25 mouse cellular contexts compared by ENCODE assay signal in genomic region chr7:132940569-132940968, GRCm38 (mm10). TPM values are rescaled to one million over a fixed set of nuclear protein-coding genes. Genes with fewer than 3 reads are reported as not detected.
A peak's percentile ranks its signal among the peaks of the same experiment; 100 is the strongest.
DNase-seq lines count a peak whose midpoint lies in the region; ATAC-seq and TF ChIP-seq lines count a peak whose summit lies in the region.
"Had no signal": no experiment of that assay in that cellular context is flagged by ENCODE, and none has a peak within 500 bp of the region (broad histone marks: within the 10 kb centered on the region; RNA-seq: fewer than 3 reads in every experiment).

No protein-coding gene starts in this region.

- peaks cover 16% of the 10 kb centered on the region; the same call in 1 of the 2 replicates for H3K79me2 ChIP-seq in liver, adult 2 months (ENCODE audit: control insufficient read depth, insufficient read depth, low read length)

- peaks cover 32% of the 10 kb centered on the region for H3K4me1 ChIP-seq in liver, adult 2 months (ENCODE audit: control insufficient read depth, insufficient read depth, low read length)
- H3K4me1 ChIP-seq in liver, embryonic 15.5 days (replicated peaks): peaks cover 10% of the 10 kb centered on the region; the same call in 1 of the 2 replicates
- H3K4me1 ChIP-seq in liver, embryonic 12.5 days: peaks cover 34% of the 10 kb centered on the region
- no peaks in the 10 kb centered on the region for H3K4me1 ChIP-seq in stomach, postnatal 0 days (replicated peaks; ENCODE audit: control insufficient read depth, insufficient read depth)
- H3K4me1 ChIP-seq: embryonic facial prominence, embryonic 10.5 days; embryonic facial prominence, embryonic 12.5 days had no signal

- TF ChIP-seq POLR2A in liver, adult 2 months (IDR thresholded peaks at IDR 0.05; ENCODE audit: extremely low read depth, insufficient read depth, low read length): no peak

- no peaks in the 10 kb centered on the region for H3K27me3 ChIP-seq in liver, adult 2 months (ENCODE audit: control insufficient read depth, insufficient read depth, low read length)
- H3K27me3 ChIP-seq in liver, embryonic 15.5 days: no peaks in the 10 kb centered on the region
- H3K27me3 ChIP-seq in liver, embryonic 12.5 days (replicated peaks): no peaks in the 10 kb centered on the region
- H3K27me3 ChIP-seq in stomach, postnatal 0 days (ENCODE audit: control insufficient read depth, insufficient read depth, low read length): no peaks in the 10 kb centered on the region
- H3K27me3 ChIP-seq: CH12.LX; embryonic facial prominence, embryonic 12.5 days; forebrain, embryonic 13.5 days; Patski had no signal

- H3K4me3 ChIP-seq in gastrocnemius, adult 2 months: no peak overlapping the region
- H3K4me3 ChIP-seq in liver, adult 2 months (ENCODE audit: insufficient read depth, low read depth, low read length): peak overlapping the region; percentile 21; the same call in 1 of the 2 replicates
- H3K4me3 ChIP-seq in liver, embryonic 15.5 days (replicated peaks): no peak overlapping the region
- H3K4me3 ChIP-seq in liver, embryonic 12.5 days: no peak overlapping the region
- H3K4me3 ChIP-seq in stomach, postnatal 0 days (ENCODE audit: low read depth, low read length): no peak overlapping the region
- H3K4me3 ChIP-seq: embryonic facial prominence, embryonic 10.5 days; embryonic facial prominence, embryonic 12.5 days; forebrain, embryonic 13.5 days had no signal

- intact Hi-C loops in gastrocnemius, adult 2 months (cut with DNase I): no loop called here

- TF ChIP-seq EP300 in stomach, postnatal 0 days (optimal IDR thresholded peaks at IDR 0.05): no peak

- DNase-seq in gastrocnemius, adult 2 months: no peak
- no peak for DNase-seq in gastrocnemius, adult 18-20 months (ENCODE audit: low spot score)
- peak; percentile 82 for DNase-seq in liver, adult 2 months (ENCODE audit: extremely low read depth, low read depth, low spot score)
- no peak for DNase-seq in liver
- DNase-seq in stomach, postnatal 0 days (ENCODE audit: low spot score): no peak
- DNase-seq in frontal cortex, postnatal 36 days (ENCODE audit: low spot score in 2 of 2): no peak
- DNase-seq: adrenal gland, adult 8-10 months; adrenal gland, postnatal 14 days; adrenal gland, postnatal 36 days; B cell, adult 2 months; cerebellum, adult 11-12 months; cerebellum, adult 2 months; cerebellum, adult 9-10 months; cerebellum, postnatal 10 days; cerebellum, postnatal 25 days had no signal

- WGBS in liver, adult 2 months: 23% methylated on average over 2 of the region's 2 CpGs
- WGBS in liver, embryonic 15.5 days (ENCODE audit: insufficient replicate concordance): 69% methylated on average over 2 of the region's 2 CpGs
- WGBS in liver, embryonic 12.5 days (ENCODE audit: insufficient replicate concordance): 77% methylated on average over 2 of the region's 2 CpGs
- WGBS in stomach, postnatal 0 days: 56% methylated on average over 2 of the region's 2 CpGs

- H3K9ac ChIP-seq in liver, adult 2 months (ENCODE audit: low read depth, low read length): peak overlapping the region; percentile 45; the same call in 1 of the 2 replicates
- H3K9ac ChIP-seq in liver, embryonic 15.5 days: no peak overlapping the region
- no peak overlapping the region for H3K9ac ChIP-seq in liver, embryonic 12.5 days
- H3K9ac ChIP-seq in stomach, postnatal 0 days (ENCODE audit: low read length): no peak overlapping the region
- H3K9ac ChIP-seq: embryonic facial prominence, embryonic 12.5 days; forebrain, embryonic 13.5 days had no signal

- no peaks in the 10 kb centered on the region for H3K9me3 ChIP-seq in liver, embryonic 15.5 days (replicated peaks)
- no peaks in the 10 kb centered on the region for H3K9me3 ChIP-seq in liver, embryonic 12.5 days (replicated peaks)
- no peaks in the 10 kb centered on the region for H3K9me3 ChIP-seq in stomach, postnatal 0 days (ENCODE audit: control insufficient read depth, low read length)
- H3K9me3 ChIP-seq: embryonic facial prominence, embryonic 10.5 days; embryonic facial prominence, embryonic 12.5 days; forebrain, embryonic 13.5 days; G1E had no signal

- no peak overlapping the region for H3K4me2 ChIP-seq in liver, embryonic 15.5 days
- no peak overlapping the region for H3K4me2 ChIP-seq in liver, embryonic 12.5 days
- no peak overlapping the region for H3K4me2 ChIP-seq in stomach, postnatal 0 days (replicated peaks; ENCODE audit: low read depth)
- H3K4me2 ChIP-seq: embryonic facial prominence, embryonic 12.5 days; forebrain, embryonic 13.5 days had no signal

- H3K36me3 ChIP-seq in liver, adult 2 months (ENCODE audit: control insufficient read depth, insufficient read depth, low read length): no peaks in the 10 kb centered on the region
- no peaks in the 10 kb centered on the region for H3K36me3 ChIP-seq in liver, embryonic 15.5 days (replicated peaks)
- no peaks in the 10 kb centered on the region for H3K36me3 ChIP-seq in liver, embryonic 12.5 days
- no peaks in the 10 kb centered on the region for H3K36me3 ChIP-seq in stomach, postnatal 0 days (ENCODE audit: control insufficient read depth, insufficient read depth, low read length)
- H3K36me3 ChIP-seq: embryonic facial prominence, embryonic 10.5 days; embryonic facial prominence, embryonic 12.5 days; G1E had no signal

- TF ChIP-seq CTCF in gastrocnemius, adult 2 months (IDR thresholded peaks at IDR 0.05): no peak
- TF ChIP-seq CTCF in liver, adult 2 months (IDR thresholded peaks at IDR 0.05; ENCODE audit: low read depth, low read length): no peak
- TF ChIP-seq CTCF in stomach, postnatal 0 days (IDR thresholded peaks at IDR 0.05; ENCODE audit: low read depth): no peak

- 0 out of 2 replicates have a peak, but pooled peaks have one; percentile 50 for ATAC-seq in liver, embryonic 15.5 days (ENCODE audit: insufficient read depth)
- ATAC-seq in liver, embryonic 12.5 days: no peak
- 0 out of 2 replicates have a peak, but pooled peaks have one; percentile 32 for ATAC-seq in stomach, postnatal 0 days (ENCODE audit: low FRiP score, low TSS enrichment)
- ATAC-seq: activated CD4-positive, CD25-positive, alpha-beta regulatory T cell, adult 4 months; CD4-positive, CD25-positive, alpha-beta regulatory T cell, adult 4 months; forebrain, embryonic 13.5 days; Patski had no signal

- H3K27ac ChIP-seq in gastrocnemius, adult 2 months: peak overlapping the region; percentile 89
- H3K27ac ChIP-seq in liver, adult 2 months (replicated peaks; ENCODE audit: insufficient read depth, low read depth, low read length): peak overlapping the region; percentile 63
- H3K27ac ChIP-seq in liver, embryonic 15.5 days (replicated peaks): peak overlapping the region; percentile 42; the same call in 1 of the 2 replicates
- H3K27ac ChIP-seq in liver, embryonic 12.5 days: no peak overlapping the region
- no peak overlapping the region for H3K27ac ChIP-seq in stomach, postnatal 0 days (replicated peaks)
- H3K27ac ChIP-seq: embryonic facial prominence, embryonic 10.5 days; embryonic facial prominence, embryonic 12.5 days; forebrain, embryonic 13.5 days had no signal

RNA-seq across cellular contexts. Expression of gene Zranb1, which starts 9.6 kb away (rescaled TPM):
- 10 to 100 TPM; 47.0 to 54.5 TPM for total RNA-seq in gastrocnemius, adult 2 months (2021)
- 10 to 100 TPM; 51.3 to 56.9 TPM for total RNA-seq in gastrocnemius, adult 18-20 months (2021)
- total RNA-seq in liver, adult 2 months (2014; rRNA removed): 41.1 and 42.4 TPM in 2 replicates
- polyA plus RNA-seq in liver, adult 2 months (2012; rRNA removed): 8.1 and 9.8 TPM in 2 replicates
- polyA plus RNA-seq in liver, embryonic 15.5 days (2015; fragmentation: Nextera tagmentation; extraction: Ambion mirVana): 6.4 and 6.8 TPM in 2 replicates
- polyA plus RNA-seq in liver, embryonic 12.5 days (2016; fragmentation: Nextera tagmentation; extraction: Ambion mirVana): 9.0 and 9.2 TPM in 2 replicates
- 16.9 and 17.9 TPM in 2 replicates for polyA plus RNA-seq in stomach, postnatal 0 days (2015; fragmentation: Nextera tagmentation; extraction: Ambion mirVana)

Comparison
In these comparisons a context has a peak if more than half of its experiments do, and no peak if none do; other contexts are left out.
1. H3K27ac ChIP-seq: peak in gastrocnemius, adult 2 months (single experiment), liver, adult 2 months (single experiment) and liver, embryonic 15.5 days (single experiment); none in liver, embryonic 12.5 days (single experiment) and stomach, postnatal 0 days (single experiment).